Mouse (Mus musculus): Measurements from ENCODE around the gene Olfr301. TPM values are rescaled to one million over a fixed set of nuclear protein-coding genes. Genes with fewer than 3 reads are reported as not detected.

The Olfr301 gene
- not detected in 2 replicates for polyA plus RNA-seq (2012; rRNA removed; ENCODE audit: low replicate concordance)

GRCm38 (mm10) chr7:86403546-86403945, at the start of gene Olfr301:
Gene Olfr301 (plus strand): TSS chr7:86403846.

DNA sequence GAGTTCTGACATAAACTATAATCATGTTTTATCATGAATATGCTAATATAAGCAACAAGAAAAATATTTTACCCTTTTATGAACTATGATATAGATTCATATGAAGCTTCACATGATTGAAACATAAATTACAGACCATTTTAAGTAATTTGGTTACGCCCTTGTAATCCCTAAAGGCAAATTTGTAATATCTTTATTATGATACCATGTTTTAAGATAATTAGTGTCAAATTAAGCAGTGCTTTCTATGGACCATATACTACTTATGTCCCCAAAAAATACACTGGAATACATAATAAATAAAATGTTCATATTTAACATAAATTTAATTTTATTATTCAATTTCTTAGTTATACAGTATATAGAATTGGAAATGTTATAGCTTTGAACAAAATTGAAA, 36.8 kb upstream of the Olfr301 start, which contains the start of gene Olfr305:
Gene Olfr305, minus strand, starts transcription at position 101 of the 400 bp plus-strand sequence.

DNA sequence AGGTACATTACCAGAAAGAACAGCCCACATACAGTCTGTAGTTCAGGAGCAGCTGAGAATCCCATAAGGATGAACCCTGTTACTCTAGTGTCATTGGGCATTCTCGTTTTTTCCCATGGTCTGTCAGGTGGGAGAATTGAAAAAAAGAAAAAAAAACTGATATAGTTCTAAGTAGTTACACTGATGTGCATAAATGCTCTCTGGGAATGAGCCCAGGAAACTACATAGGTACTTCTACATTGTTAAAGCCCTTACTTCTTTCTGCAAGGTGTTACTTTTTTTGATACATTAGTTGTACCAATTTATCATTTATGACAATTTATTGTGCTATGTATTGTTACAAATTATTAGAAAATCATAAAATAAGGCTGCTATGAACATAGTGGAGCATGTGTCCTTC, 17.1 kb upstream of the Olfr301 start, which contains the start of gene Olfr304:
Gene Olfr304, minus strand, starts transcription at position 101 of the 400 bp plus-strand sequence.

GRCm38 (mm10) chr7:86397689-86398088, 6.0 kb upstream of the Olfr301 start, which contains the start of gene Olfr303:
Gene Olfr303 (minus strand): TSS chr7:86397789.

DNA sequence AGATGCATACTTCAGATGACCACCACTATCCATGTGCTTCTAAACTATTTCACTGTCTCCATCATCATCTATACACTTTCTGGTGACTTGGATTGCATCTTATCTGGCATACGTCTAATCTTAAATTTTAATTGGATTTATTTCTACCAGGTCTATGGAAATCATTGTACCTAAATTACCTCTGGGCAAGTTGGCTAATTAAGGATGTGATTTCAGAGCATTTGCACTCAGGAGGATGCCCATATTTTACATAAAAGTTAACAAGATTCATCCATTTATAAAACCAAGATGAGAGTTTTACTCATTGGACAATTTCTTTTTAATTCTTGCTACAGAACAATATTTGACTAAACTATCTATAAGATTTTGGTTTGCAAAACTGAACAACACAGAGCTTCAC, 56.0 kb downstream of the Olfr301 start, which contains the start of gene Olfr299:
Gene Olfr299, plus strand, starts transcription at position 301 of the 400 bp plus-strand sequence.

Other genes with a start within 250 kb of the Olfr301 start
- not detected in 2 replicates for gene Vmn2r75, start 232.1 kb upstream of the Olfr301 start, polyA plus RNA-seq (2012; rRNA removed; ENCODE audit: low replicate concordance)
- gene Vmn2r76, start 157.5 kb upstream of the Olfr301 start, polyA plus RNA-seq (2012; rRNA removed; ENCODE audit: low replicate concordance) = not detected in 2 replicates
- gene Olfr310, start 126.7 kb upstream of the Olfr301 start, polyA plus RNA-seq (2012; rRNA removed; ENCODE audit: low replicate concordance) = not detected in 2 replicates
- gene Olfr309, start 90.1 kb upstream of the Olfr301 start, polyA plus RNA-seq (2012; rRNA removed; ENCODE audit: low replicate concordance) = not detected in 2 replicates
- gene Olfr308, start 78.2 kb upstream of the Olfr301 start, polyA plus RNA-seq (2012; rRNA removed; ENCODE audit: low replicate concordance) = not detected in 2 replicates
- gene Olfr307, start 66.3 kb upstream of the Olfr301 start, polyA plus RNA-seq (2012; rRNA removed; ENCODE audit: low replicate concordance) = not detected in 2 replicates
- gene Olfr305, start 36.9 kb upstream of the Olfr301 start, polyA plus RNA-seq (2012; rRNA removed; ENCODE audit: low replicate concordance) = not detected in 2 replicates
- gene Olfr304, start 17.2 kb upstream of the Olfr301 start, polyA plus RNA-seq (2012; rRNA removed; ENCODE audit: low replicate concordance) = not detected in 2 replicates
- gene Olfr303, start 6.1 kb upstream of the Olfr301 start, polyA plus RNA-seq (2012; rRNA removed; ENCODE audit: low replicate concordance) = not detected in 2 replicates
- gene Olfr299, start 56.1 kb downstream of the Olfr301 start, polyA plus RNA-seq (2012; rRNA removed; ENCODE audit: low replicate concordance) = not detected in 2 replicates
- gene Olfr298, start 88.6 kb downstream of the Olfr301 start, polyA plus RNA-seq (2012; rRNA removed; ENCODE audit: low replicate concordance) = not detected in 2 replicates
- not detected in 2 replicates for gene Olfr297, start 116.1 kb downstream of the Olfr301 start, polyA plus RNA-seq (2012; rRNA removed; ENCODE audit: low replicate concordance)
- gene Olfr295, start 180.0 kb downstream of the Olfr301 start, polyA plus RNA-seq (2012; rRNA removed; ENCODE audit: low replicate concordance) = not detected in 2 replicates
- not detected in 2 replicates for gene Olfr294, start 212.8 kb downstream of the Olfr301 start, polyA plus RNA-seq (2012; rRNA removed; ENCODE audit: low replicate concordance)
- not detected in 2 replicates for gene Olfr293, start 245.2 kb downstream of the Olfr301 start, polyA plus RNA-seq (2012; rRNA removed; ENCODE audit: low replicate concordance)

All from subcutaneous adipose tissue, adult 2 months (tissue).